Mouse (Mus musculus) thymus, adult 2 months (tissue): ENCODE results near the gene Lrrfip1. TPM values are rescaled to one million over a fixed set of nuclear protein-coding genes. Genes with fewer than 3 reads are reported as not detected.

ENCODE experiments used
- DNase-seq: peaks from one replicate; pipeline ENCODE4 v3.0.0; 2021
- H3K27ac ChIP-seq: fragments of 200-500 bp; 2 replicates; pipeline ENCODE4 v1.5.1; 2012; ENCODE audit warnings: low read length, control low read depth; ENCODE audit not compliant: control insufficient read depth, insufficient read depth
- H3K27me3 ChIP-seq: fragments of 200-500 bp; 2 replicates; pipeline ENCODE4 v1.6.1; 2012; ENCODE audit warnings: mild to moderate bottlenecking, low read length, moderate library complexity, mixed read lengths; ENCODE audit not compliant: control insufficient read depth, insufficient read depth
- H3K36me3 ChIP-seq: fragments of 200-500 bp; 2 replicates; pipeline ENCODE4 v1.6.1; 2012; ENCODE audit warnings: mild to moderate bottlenecking, low read length, moderate library complexity; ENCODE audit not compliant: control insufficient read depth, insufficient read depth
- H3K4me1 ChIP-seq: fragments of 200-500 bp; replicated peaks from 2 replicates; pipeline ENCODE4 v1.6.1; 2012; ENCODE audit warnings: low read length; ENCODE audit not compliant: control insufficient read depth, insufficient read depth
- H3K4me3 ChIP-seq: fragments of 200-500 bp; 2 replicates; pipeline ENCODE4 v1.5.1; 2012; ENCODE audit warnings: mild to moderate bottlenecking, low read length, control low read depth, moderate library complexity; ENCODE audit not compliant: control insufficient read depth, insufficient read depth
- CTCF ChIP-seq: fragments of 200-500 bp; IDR thresholded peaks from 2 replicates; pipeline ENCODE4 v1.5.1; 2012; ENCODE audit warnings: mild to moderate bottlenecking, control low read depth, low read length, moderate library complexity, borderline replicate concordance; ENCODE audit not compliant: control insufficient read depth, poor library complexity, insufficient read depth; ENCODE audit errors: extremely low read depth
- POLR2A ChIP-seq: fragments of 200-500 bp; IDR thresholded peaks from 2 replicates; pipeline ENCODE4 v1.6.1; 2012; ENCODE audit warnings: mild to moderate bottlenecking, low read length, control low read depth, moderate library complexity; ENCODE audit not compliant: control insufficient read depth, poor library complexity, insufficient read depth; ENCODE audit errors: extremely low read depth
- WGBS: fragments of 180-500 bp; shearing (Covaris S2); methylation state at CpG from one replicate; pipeline ENCODE4 v1.1.7; 2018; 5-methylcytosine and 5-hydroxymethylcytosine counted together
- polyA plus RNA-seq: library from polyadenylated mRNA; depleted of rRNA; stranded (reverse); fragments of >200 nt; gene quantifications from 2 replicates; pipeline ENCODE4 v1.2.3, GENCODE M21; 2012; rRNA removed

Gene Lrrfip1
- polyA plus RNA-seq, 1 experiment: 31.8 TPM

DNA sequence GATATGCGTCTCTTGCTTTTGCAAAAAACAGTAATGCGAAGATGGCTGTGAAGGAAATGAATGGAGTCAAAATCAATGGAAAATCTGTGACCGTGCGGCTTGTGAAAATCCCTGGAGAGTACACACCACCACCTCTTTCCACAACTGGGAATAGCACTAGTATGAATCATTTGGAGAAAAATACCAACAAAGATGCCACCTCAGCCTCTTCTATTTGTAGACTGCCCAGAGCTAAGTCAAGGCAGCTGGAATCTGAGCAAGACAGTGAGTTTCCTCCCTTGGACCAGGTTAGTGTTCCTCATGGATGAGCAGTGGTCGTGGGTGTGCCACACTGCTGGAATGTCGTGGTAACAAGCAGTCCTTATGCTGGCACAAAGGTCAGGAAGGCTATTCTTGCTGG, 168.3 kb downstream of the Lrrfip1 start:
- H3K27me3 ChIP-seq: no peaks in the 10 kb centered on the region
- no peaks in the 10 kb centered on the region for H3K36me3 ChIP-seq
- no peaks in the 10 kb centered on the region for H3K4me1 ChIP-seq
- no peak overlapping the region for H3K4me3 ChIP-seq
- H3K27ac ChIP-seq: no peak overlapping the region
- WGBS: 91% methylated on average over 6 of the region's 6 CpGs
- DNase-seq: no peak
- TF ChIP-seq CTCF: no peak
- TF ChIP-seq POLR2A: no peak

- no peak for DNase-seq
- TF ChIP-seq CTCF (no peak), POLR2A (no peak)
- Histone ChIP-seq H3K27me3 (no peaks in the 10 kb centered on the region), H3K4me1 (no peaks in the 10 kb centered on the region), H3K4me3 (no peak overlapping the region), H3K27ac (no peak overlapping the region), H3K36me3 (no peaks in the 10 kb centered on the region)
- 77% methylated on average over 4 of the region's 4 CpGs for WGBS
Measured at GRCm38 (mm10) chr1:91169157-91169556, 170.6 kb downstream of the Lrrfip1 start.

- no peak overlapping the region for H3K27ac ChIP-seq
- peaks cover 9% of the 10 kb centered on the region for H3K4me1 ChIP-seq
- H3K36me3 ChIP-seq: no peaks in the 10 kb centered on the region
- no peak for DNase-seq
- no peaks in the 10 kb centered on the region for H3K27me3 ChIP-seq
- no peak for TF ChIP-seq CTCF
- no peak for TF ChIP-seq POLR2A
- H3K4me3 ChIP-seq: no peak overlapping the region
- WGBS: 38% methylated on average over 5 of the region's 5 CpGs
Measured at GRCm38 (mm10) chr1:91174796-91175195, 176.3 kb downstream of the Lrrfip1 start.

GRCm38 (mm10) chr1:91176026-91176425, 177.5 kb downstream of the Lrrfip1 start:
- H3K27ac ChIP-seq: no peak overlapping the region
- 77% methylated on average over 3 of the region's 3 CpGs for WGBS
- H3K4me1 ChIP-seq: peaks cover 9% of the 10 kb centered on the region
- no peak for TF ChIP-seq POLR2A
- no peak for TF ChIP-seq CTCF
- H3K27me3 ChIP-seq: no peaks in the 10 kb centered on the region
- no peak for DNase-seq
- H3K36me3 ChIP-seq: no peaks in the 10 kb centered on the region
- no peak overlapping the region for H3K4me3 ChIP-seq

DNA sequence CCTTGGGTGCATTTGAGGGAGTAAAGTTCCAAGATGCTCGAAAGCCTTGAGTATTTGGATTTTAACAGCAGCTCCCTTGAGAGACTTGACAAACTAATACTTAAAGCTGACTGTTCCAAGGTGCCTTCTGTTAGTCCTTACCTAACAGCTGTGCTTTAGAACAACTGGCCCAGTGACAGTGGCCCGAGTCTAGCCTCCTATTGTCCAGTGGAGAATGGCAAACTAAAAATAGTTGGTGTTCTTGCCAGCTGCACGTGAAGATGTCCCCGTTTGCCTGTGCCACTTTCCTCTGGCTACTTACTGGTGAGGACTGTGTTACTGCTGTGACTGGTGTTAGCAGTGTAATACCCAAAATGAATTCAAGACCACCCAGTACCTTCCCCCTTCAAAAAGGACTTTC, 178.3 kb downstream of the Lrrfip1 start:
- no peaks in the 10 kb centered on the region for H3K27me3 ChIP-seq
- no peak overlapping the region for H3K27ac ChIP-seq
- H3K36me3 ChIP-seq: no peaks in the 10 kb centered on the region
- no peak overlapping the region for H3K4me3 ChIP-seq
- DNase-seq: no peak
- peaks cover 9% of the 10 kb centered on the region for H3K4me1 ChIP-seq
- 92% methylated on average over 4 of the region's 4 CpGs for WGBS
- TF ChIP-seq CTCF: no peak

Other genes starting within 250 kb of the Lrrfip1 start
- 6.5 and 6.8 TPM in 2 replicates for gene Col6a3, start 154.8 kb upstream of the Lrrfip1 start, polyA plus RNA-seq
- 1.4 and 2.0 TPM in 2 replicates for gene Mlph, start 83.7 kb upstream of the Lrrfip1 start, polyA plus RNA-seq
- not detected in 2 replicates for gene Prlh, start 45.6 kb upstream of the Lrrfip1 start, polyA plus RNA-seq
- 0.85 and 0.94 TPM in 2 replicates for gene Rab17, start 29.1 kb upstream of the Lrrfip1 start, polyA plus RNA-seq
- 0.27 and 0.70 TPM in 2 replicates for gene Rbm44, start 146.4 kb downstream of the Lrrfip1 start, polyA plus RNA-seq
- gene Ramp1, start 181.1 kb downstream of the Lrrfip1 start, polyA plus RNA-seq: 261 and 288 TPM in 2 replicates